Mouse (Mus musculus): ENCODE measurements at regions not wholly inside any gene's neighbourhood (a gene's known extent, or its start where the extent isn't known, plus 50 kb on each side); places are given as distances from the start of the nearest gene placed in this dataset.

DNA sequence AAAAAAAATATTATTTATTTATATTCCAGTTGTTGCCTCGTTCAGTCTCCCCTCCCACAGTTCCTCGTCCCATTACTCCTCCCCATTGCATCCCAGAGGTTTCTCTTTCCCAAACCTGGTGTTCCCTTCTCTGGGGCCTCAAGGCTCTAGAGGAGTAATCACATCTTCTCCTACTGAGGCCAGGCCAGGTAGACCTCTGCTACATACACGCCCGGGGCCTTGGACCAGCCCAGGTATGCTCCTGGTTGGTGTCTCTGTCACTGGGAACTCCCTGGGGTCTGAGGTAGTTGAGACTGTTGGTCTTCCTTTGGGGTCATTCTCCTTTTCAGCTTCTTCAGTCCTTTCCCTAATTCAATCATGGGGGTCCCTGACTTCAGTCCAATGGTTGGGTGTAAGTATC lies 50.0 kb upstream of the Adamts5 start:
- Histone ChIP-seq H3K4me1 (ENCODE audit: control insufficient read depth in 1 of 2, insufficient read depth in 2 of 2) (no peaks in the 10 kb centered on the region), H3K9ac (ENCODE audit: insufficient read depth, low read depth) (no peak overlapping the region), H3K27ac (ENCODE audit: insufficient read depth, low read depth) (no peak overlapping the region), H3K79me2 (replicated peaks; ENCODE audit: control insufficient read depth, extremely low read depth, insufficient read depth, poor library complexity, severe bottlenecking) (no peaks in the 10 kb centered on the region), H3K27me3 (replicated peaks) (no peaks in the 10 kb centered on the region), H3K9me3 (replicated peaks; ENCODE audit: low read length) (no peaks in the 10 kb centered on the region), H3K36me3 (replicated peaks in 1 of 2; ENCODE audit: control insufficient read depth in 1 of 2, insufficient read depth in 1 of 2, low read length in 1 of 2) (no peaks in the 10 kb centered on the region), H3K4me2 (ENCODE audit: insufficient read depth, low read depth, poor library complexity, severe bottlenecking) (no peak overlapping the region), H3K4me3 (replicated peaks in 1 of 3; ENCODE audit: low read depth in 2 of 3, low read length in 2 of 3, poor library complexity in 1 of 3) (no peak overlapping the region)
- dilution Hi-C loops (cut with MboI; ENCODE audit: extremely low pct_ligation_motif_present, extremely low pct_unique_long_range_greater_than_20kb, low sequenced_read_pairs) (no loop called here), in situ Hi-C loops (cut with MboI; ENCODE audit: low pct_ligation_motif_present, low pct_unique_long_range_greater_than_20kb, low sequenced_read_pairs) (no loop called here)
- DNase-seq (ENCODE audit: extremely low read depth) = no peak
- TF ChIP-seq UBTF (IDR thresholded peaks at IDR 0.05; ENCODE audit: low read depth, low read length) = no peak
- no peak for TF ChIP-seq ZMIZ1 (IDR thresholded peaks at IDR 0.05; ENCODE audit: low read depth, low read length)

All from CH12.LX (cell line).